Mouse (Mus musculus): ENCODE data around the gene Elmod2. TPM values are rescaled to one million over a fixed set of nuclear protein-coding genes. Genes with fewer than 3 reads are reported as not detected.

Gene Elmod2
- polyA plus RNA-seq, 1 experiment from 2014 or later, result 29.9 TPM

DNA sequence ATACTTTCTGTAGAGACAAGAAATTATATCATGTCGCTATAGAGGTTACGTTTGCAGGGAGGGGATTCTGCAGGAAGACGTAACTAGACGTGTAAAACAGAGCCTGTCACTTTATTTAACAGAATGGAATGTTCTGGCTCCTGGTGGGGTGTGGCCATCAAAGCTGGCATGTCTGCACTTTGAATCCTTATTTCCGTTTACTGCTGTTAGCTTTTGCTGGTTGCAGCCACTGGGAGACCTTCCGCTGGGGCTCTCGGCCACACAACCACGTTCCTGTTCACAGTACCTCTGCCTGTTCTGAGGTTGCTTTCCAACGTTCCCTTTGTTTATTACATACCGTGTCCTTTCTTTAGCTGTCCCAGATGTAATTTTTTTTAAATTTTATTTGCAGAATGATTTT lies 59.8 kb downstream of the Elmod2 start:
- Histone ChIP-seq H3K27ac (replicated peaks) (no peak overlapping the region), H3K27me3 (no peaks in the 10 kb centered on the region), H3K4me3 (no peak overlapping the region), H3K9ac (replicated peaks) (no peak overlapping the region), H3K4me1 (no peaks in the 10 kb centered on the region), H3K9me3 (no peaks in the 10 kb centered on the region), H3K36me3 (peaks cover 19% of the 10 kb centered on the region), H3K4me2 (replicated peaks) (no peak overlapping the region)
- 87% methylated on average over 10 of the region's 10 CpGs for WGBS
- ATAC-seq (replicated peaks), result no peak

DNA sequence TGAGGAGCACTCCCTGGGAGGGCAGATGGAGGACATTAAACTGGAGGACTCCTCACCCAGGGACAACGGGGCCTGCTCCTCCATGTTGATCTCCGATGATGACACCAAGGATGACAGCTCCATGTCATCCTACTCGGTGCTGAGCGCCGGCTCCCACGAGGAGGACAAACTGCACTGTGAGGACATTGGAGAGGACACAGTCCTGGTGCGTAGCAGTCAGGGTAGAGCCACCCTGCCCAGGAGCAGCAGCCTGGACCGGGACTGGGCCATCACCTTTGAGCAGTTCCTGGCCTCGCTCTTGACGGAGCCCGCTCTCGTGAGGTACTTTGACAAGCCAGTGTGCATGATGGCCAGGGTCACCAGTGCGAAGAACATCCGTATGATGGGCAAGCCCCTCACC lies 61.1 kb downstream of the Elmod2 start:
- 97% methylated on average over 14 of the region's 14 CpGs for WGBS
- Histone ChIP-seq H3K36me3 (peaks cover 31% of the 10 kb centered on the region), H3K4me2 (replicated peaks) (no peak overlapping the region), H3K4me1 (no peaks in the 10 kb centered on the region), H3K4me3 (no peak overlapping the region), H3K9ac (replicated peaks) (no peak overlapping the region), H3K9me3 (no peaks in the 10 kb centered on the region), H3K27ac (replicated peaks) (no peak overlapping the region), H3K27me3 (no peaks in the 10 kb centered on the region)
- no peak for ATAC-seq (replicated peaks)

Other genes with a start within 250 kb of the Elmod2 start
- gene Tbc1d9, start 167.1 kb downstream of the Elmod2 start, polyA plus RNA-seq (2015; fragmentation: Nextera tagmentation; extraction: Ambion mirVana), result 11.9 and 16.1 TPM in 2 replicates
- gene Gm10645, start 166.3 kb downstream of the Elmod2 start, polyA plus RNA-seq (2015; fragmentation: Nextera tagmentation; extraction: Ambion mirVana), result 5.5 and 8.1 TPM in 2 replicates
- 0.18 and 0.23 TPM in 2 replicates for gene Ucp1, start 42.1 kb downstream of the Elmod2 start, polyA plus RNA-seq (2015; fragmentation: Nextera tagmentation; extraction: Ambion mirVana)
- gene Mgat4d, start 16.0 kb upstream of the Elmod2 start, polyA plus RNA-seq (2015; fragmentation: Nextera tagmentation; extraction: Ambion mirVana), result not detected in 2 replicates
- 6.2 and 6.3 TPM in 2 replicates for gene Clgn, start 57.4 kb upstream of the Elmod2 start, polyA plus RNA-seq (2015; fragmentation: Nextera tagmentation; extraction: Ambion mirVana)
- 208 and 220 TPM in 2 replicates for gene Scoc, start 125.9 kb upstream of the Elmod2 start, polyA plus RNA-seq (2015; fragmentation: Nextera tagmentation; extraction: Ambion mirVana)
- 0.06 and 0.08 TPM in 2 replicates for gene Olfr370, start 203.3 kb upstream of the Elmod2 start, polyA plus RNA-seq (2015; fragmentation: Nextera tagmentation; extraction: Ambion mirVana)
- gene Ndufb7, start 234.2 kb upstream of the Elmod2 start, polyA plus RNA-seq (2015; fragmentation: Nextera tagmentation; extraction: Ambion mirVana), result 327 and 356 TPM in 2 replicates

Data from forebrain, embryonic 15.5 days (tissue).